Mouse (Mus musculus): ENCODE measurements around the gene Ttc25. TPM values are rescaled to one million over a fixed set of nuclear protein-coding genes. Genes with fewer than 3 reads are reported as not detected.
"Not testable (repeated sequence)": the region's sequence is repeated elsewhere in the genome, so short reads cannot be mapped to it uniquely, and the experiment has no call there.

The Ttc25 gene
- total RNA-seq, 2 experiments from 2014 or later = 0.40 to 0.51 TPM

DNA sequence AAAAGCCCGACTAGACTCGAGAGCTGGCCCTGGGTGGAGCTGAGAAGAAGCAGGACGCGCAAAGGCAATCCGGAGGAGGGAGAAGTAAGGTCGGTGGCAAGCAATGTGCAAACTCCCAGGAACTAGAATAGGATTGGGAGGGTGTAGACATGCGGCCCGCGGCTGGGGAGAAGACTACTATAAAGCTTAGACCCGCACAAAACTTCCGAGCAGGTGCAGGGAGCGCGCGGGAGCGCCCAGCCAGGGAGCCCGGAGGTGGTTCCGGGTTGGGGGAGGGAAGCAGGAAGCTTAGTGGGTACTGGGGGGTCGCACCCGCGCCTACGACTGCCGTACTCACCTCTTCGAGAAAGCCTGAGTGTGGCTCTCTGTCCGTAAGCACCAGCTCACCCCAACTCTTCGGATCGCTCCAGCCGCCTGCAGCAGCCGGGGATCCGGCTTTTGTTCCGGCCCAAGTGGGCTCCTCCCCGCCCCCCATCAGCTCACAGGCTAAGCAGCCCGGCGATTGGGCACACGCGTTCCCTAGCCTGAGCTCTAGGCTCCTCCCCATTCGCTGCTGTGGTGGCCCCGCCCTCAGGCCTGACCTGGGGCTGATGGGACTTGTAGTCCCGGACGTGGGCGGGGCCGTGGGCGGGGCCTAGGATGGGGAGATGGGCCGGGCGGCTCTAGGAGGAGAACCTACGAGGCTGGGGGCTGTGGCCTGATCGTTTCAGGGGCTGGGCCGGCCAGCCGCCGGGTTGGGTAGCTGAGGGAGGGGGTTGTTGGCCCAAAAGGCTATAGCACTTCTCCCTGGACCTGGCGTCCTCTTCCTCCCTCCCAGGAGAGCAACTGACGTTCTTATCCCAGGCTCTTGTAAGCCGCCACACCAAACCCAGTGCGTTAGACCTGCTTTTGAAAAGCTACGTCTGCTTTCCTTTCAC, 17.7 kb upstream of the Ttc25 start, which contains the start of gene Acly:
Gene Acly (minus strand): TSS at position 543 of the 917 bp plus-strand sequence.
- DNase-seq (ENCODE audit: low spot score in 2 of 2) = peak; percentile 98 to 99
- intact Hi-C loops (cut with DNase I) = no loop called here

DNA sequence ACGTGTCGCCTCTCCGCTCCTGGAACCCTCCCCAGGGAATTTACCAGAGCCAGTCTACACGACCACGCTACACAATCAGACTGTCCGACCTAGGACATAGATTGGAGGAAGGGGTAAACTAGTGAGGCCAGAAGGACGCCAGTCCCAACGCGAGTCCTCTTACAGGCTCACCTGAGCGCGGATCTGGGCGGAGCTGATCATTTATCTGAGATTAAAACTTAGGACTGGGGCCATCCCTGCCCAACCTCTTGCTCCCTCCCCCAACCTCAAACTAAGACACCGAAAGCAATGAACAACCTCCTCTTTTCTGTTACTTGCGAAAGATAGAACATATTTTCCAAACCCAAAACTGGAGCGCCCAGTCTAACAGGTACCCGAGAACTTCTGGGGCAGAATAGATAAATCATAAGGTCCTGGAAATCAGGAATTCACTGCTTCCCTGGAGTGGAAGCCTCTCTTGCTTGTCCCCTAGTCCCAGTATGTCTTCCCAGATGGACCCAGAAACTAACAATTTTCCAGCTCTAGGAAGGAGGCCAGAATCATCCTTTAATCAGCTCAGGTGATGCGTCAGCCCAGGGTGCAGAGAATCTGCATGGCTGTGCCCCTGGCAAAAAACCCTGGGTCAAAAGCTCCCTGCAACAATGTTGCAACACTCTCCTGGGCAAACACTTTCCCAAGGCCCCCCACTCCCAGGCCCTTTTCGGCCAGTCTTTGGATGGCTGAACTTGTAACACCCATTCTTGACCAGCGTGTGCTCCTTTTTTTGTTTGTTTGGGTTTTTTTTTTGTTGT, 16.8 kb upstream of the Ttc25 start:
- intact Hi-C loops (cut with DNase I) = no loop called here
- DNase-seq (ENCODE audit: low spot score in 2 of 2) = no peak

DNA sequence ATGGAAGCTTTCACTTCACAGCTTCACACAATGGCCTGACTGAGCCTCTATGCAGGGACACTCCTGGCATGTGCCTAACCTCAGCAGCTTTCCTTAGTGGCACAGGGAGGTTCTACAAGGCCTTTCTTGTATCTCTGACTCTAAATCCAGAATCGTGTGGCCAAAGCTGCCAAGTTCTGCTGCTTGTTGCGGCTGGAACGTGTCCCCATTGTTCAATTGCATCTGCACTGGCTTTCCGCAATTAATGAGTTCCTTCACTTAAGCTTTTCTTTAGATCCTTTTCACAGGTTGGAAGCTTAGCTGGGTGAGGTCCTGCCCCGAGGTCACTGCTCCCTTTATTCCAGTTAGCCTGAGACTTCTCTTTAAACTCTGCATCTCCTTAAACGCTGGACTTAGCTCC, 11.5 kb upstream of the Ttc25 start:
- intact Hi-C loops (cut with DNase I) = no loop called here

DNA sequence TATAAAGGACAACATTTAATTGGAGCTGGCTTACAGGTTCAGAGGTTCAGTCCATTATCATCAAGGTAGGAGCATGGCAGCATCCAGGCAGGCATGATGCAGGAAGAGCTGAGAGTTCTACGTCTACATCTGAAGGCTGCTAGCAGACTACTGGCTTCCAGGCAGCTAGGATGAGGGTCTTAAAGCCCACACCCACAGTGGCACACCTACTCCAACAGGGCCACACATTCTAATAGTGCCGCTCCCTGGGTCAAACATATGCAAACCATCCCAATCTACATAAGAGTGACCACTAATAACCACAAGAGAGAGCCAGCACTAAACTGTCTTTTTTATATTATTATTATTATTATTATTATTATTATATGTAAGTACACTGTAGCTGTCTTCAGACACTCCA, 11.0 kb upstream of the Ttc25 start:
- DNase-seq (ENCODE audit: low spot score in 2 of 2); intact Hi-C loops (cut with DNase I): not testable (repeated sequence)

More for the DNA sequence above, 11.5 kb upstream of the Ttc25 start:
- DNase-seq (ENCODE audit: low spot score in 2 of 2) = no peak

DNA sequence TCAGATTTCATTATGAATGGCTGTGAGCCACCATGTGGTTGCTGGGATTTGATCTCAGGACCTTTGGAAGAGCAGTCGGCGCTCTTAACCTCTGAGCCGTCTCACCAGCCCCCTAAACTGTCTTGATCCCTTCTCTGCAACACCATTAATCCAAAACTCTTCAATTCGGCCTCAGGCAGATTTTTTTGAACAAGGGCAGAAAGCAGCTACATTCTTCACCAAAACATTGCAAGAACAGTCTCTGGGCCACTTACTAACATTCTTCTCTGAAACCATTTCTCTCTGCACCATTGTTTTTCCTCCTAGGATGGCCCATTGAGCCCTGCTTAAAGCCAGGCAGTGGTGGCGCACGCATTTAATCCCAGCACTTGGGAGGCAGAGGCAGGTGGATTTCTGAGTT, 10.6 kb upstream of the Ttc25 start:
- DNase-seq (ENCODE audit: low spot score in 2 of 2); intact Hi-C loops (cut with DNase I): not testable (repeated sequence)

DNA sequence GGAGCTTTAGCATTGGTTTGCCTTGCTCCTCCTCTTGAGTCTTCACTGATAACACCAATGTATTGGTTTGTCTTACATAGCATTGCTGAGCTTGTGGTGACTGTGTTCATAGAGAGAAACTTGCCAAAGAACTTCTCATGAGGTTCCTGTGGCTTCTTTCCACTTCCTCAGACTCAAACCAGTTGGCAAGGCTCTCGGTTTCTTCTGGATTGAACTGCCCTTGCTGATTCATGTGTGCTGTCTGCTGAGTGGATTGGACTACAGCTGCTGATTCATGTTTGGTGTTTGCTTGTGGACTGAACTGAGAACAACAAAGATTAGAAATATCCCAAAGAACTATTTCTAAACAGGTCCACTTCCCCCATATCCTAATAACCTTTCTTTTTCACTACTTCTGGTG, 9.4 kb upstream of the Ttc25 start:
- intact Hi-C loops (cut with DNase I) = no loop called here
- DNase-seq (ENCODE audit: low spot score in 2 of 2) = no peak

DNA sequence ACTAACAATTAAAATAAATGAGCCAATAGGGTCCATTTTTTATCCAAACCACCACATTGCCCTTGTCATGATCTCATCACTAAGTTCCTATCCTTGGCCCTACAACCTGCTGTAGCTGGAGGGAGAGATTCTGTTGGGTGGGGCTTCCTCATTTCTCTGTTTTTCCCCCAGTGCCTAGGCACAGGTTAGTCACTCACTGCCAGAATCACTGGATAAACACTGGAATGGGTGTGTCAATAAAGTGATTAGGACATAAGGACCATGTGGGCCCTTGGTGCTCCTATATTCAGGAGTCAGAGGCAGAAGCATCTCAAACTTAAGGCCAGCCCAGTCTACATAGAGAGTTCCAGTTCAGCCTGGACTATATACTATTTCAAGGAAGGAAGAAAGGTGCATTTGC, 8.9 kb upstream of the Ttc25 start:
- DNase-seq (ENCODE audit: low spot score in 2 of 2) = no peak
- intact Hi-C loops (cut with DNase I) = no loop called here

DNA sequence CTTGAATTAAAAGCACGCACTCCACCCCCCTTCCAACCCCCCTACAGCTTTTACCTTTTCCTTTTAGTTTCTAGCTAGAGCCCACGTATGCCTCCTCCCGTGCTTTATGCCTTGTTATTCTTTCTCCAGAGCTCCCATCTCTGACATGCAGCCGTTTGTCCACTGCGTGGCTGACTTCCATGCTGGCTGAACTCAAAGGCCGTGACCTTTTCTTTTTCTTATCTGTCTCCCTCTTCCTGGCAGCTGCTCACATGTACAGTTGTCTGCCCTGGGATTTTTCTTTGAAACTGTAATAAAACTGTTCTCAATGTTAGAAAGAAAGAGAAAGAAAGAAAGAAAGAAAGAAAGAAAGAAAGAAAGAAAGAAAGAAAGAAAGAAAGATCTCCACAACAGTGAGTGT, 4.4 kb upstream of the Ttc25 start:
- intact Hi-C loops (cut with DNase I) = no loop called here
- DNase-seq (ENCODE audit: low spot score in 2 of 2) = no peak

DNA sequence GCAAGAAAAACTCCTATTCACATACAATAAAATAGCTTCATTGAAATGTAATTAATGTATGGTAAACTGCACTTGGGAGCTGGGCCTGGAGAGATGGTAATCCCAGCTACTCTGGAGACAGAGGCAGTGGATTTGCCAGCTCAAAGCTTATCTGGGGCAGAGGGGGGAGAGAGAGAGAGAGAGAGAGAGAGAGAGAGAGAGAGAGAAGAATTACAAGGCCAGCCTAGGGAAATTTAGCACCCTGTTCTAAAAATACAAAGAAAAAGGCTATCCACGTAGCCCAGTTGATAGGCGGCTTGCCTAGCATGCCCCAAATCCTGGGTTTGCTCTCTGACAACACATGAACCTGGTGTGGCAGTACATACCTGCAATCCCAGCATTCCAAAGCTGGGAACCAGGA, 3.8 kb upstream of the Ttc25 start:
- intact Hi-C loops (cut with DNase I) = no loop called here
- no peak for DNase-seq (ENCODE audit: low spot score in 2 of 2)

DNA sequence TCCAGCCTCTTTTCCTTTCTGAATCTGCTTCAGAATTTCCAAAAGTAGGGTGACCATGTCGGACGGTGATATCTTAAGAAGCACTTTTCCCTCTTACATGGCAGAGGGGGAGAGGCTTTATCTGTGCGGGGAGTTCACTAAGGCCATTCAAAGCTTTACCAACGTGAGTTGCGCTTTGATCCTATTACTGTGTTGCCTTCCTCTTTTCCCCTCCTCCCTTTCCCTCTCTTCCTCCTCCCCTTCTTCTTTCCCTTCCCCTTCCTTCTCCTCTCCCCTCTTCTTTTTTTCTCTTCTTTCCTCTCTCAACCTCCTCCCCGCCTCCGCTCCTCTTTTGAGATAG, 309 bp downstream of the Ttc25 start:
- no peak for DNase-seq (ENCODE audit: low spot score in 2 of 2)
- intact Hi-C loops (cut with DNase I) = no loop called here

DNA sequence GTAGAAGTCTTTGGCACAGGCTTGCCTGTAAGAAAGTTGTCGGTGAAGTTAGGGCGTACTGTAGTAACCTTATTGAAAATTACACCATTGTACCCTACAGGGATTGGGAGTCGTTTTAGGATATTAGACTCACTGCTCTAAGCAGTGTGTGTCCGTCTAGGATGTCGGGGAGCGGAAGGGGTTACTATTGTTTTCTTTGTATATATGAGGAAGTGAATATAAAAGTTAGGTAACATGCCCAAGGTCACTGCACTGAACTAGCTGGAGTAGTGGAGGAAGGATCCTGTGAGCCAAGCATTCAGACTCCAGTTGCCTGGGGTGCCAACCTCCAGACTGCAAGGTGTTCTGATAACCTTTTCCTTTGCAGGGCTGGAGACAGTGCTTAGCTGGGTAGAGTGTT, 1.5 kb downstream of the Ttc25 start:
- DNase-seq (ENCODE audit: low spot score in 2 of 2) = no peak
- intact Hi-C loops (cut with DNase I) = no loop called here

DNA sequence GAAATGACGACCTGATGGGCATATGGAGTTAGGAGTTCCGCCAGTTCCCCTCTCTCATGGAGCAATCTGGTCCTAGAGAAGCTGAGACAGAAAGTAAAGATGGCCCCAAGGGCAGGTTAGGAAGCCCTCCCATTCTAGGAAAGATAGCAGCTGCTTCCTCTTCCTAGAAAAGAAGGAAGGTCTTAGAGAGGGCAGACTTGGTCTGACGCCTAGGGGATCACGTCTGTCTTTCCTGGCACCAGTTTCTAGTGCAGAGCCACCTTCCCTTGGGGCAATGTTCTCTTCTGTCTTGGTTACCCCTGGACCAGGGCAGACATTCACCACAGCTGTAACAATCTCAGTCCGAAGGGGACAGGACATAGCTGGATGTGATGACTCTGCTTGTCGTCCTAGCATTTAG, 2.7 kb downstream of the Ttc25 start:
- intact Hi-C loops (cut with DNase I) = no loop called here
- DNase-seq (ENCODE audit: low spot score in 2 of 2) = no peak

DNA sequence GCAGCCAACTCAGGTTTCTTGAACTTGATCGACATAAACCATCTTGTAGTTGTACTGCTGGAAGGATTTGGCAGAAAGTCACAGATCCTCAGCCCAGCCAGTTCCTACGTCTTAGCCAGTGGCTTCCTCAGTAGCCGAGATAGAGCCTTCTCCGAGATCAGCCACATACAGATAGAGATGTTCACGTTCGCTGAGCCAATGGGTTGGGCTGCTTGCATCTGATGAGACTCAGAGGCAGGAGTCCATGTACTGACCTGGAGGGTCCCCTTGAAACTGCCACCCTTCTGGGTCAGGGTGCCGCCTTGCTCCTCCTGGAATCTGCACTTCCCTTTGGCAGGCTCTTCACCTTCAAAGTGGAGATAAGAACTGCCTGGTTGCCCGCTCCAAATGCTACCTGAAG, 4.1 kb downstream of the Ttc25 start:
- DNase-seq (ENCODE audit: low spot score in 2 of 2) = no peak
- intact Hi-C loops (cut with DNase I) = no loop called here

DNA sequence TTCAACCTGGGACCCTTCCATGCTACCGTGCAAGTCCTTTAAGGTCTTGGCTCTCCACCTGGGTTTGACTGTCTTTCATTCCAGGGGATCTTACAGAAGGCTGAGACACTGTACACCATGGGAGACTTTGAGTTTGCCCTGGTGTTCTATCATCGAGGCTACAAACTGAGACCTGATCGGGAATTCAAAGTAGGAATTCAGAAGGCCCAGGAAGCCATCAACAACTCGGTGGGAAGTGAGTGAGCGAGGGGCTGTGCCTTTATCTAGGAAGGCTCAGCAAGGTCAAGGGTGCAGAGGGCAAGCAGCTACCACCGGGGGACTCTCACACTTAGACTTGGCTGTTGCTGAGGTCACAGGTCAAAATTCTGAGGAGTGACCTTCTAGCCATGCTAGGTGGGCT, 4.7 kb downstream of the Ttc25 start:
- intact Hi-C loops (cut with DNase I) = no loop called here
- no peak for DNase-seq (ENCODE audit: low spot score in 2 of 2)

DNA sequence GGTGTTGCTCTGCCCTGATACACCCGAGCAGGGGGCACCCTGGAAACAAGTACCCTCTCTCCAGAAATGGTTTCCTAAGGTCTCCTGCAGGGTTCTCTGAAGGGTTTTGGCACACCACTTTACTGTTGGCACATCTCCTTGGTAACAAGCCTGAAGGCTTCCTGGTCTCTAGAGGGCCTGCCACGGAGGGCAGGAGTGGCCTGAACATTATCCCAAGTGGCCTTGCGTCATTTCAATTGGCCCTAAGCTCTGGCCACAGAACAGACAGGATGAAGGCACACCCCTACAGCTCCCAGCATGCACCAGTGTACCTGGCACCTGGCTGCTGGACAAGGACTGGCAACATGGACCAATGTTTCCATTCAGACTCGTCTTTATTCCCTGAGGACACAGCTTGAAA, 7.4 kb downstream of the Ttc25 start:
- intact Hi-C loops (cut with DNase I) = no loop called here
- no peak for DNase-seq (ENCODE audit: low spot score in 2 of 2)

DNA sequence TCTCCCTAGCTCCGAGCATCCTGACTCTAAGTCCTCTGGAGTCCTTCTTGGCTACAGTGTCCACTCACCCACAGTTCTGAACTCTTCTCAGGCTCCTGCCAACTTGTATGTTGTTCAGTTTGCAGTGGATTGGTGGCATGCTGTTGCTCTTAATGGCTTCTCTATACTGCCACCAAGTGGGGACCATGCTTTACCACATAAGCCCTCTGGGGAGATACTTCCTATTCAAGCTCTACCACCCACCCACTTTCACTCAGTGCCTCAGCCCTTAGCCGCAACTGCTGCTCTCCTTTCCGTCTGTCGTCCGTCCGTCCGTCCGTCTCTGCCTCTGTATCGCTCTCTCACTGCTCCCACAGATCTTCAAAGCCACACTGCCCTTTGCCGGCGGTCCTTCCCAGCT, 10.2 kb downstream of the Ttc25 start:
- peak; percentile 75 to 89 for DNase-seq (ENCODE audit: low spot score in 2 of 2)
- intact Hi-C loops (cut with DNase I) = loop anchor here (5.0 kb wide), 1 partner anchor 43 kb away; no protein-coding TSS in a partner anchor

DNA sequence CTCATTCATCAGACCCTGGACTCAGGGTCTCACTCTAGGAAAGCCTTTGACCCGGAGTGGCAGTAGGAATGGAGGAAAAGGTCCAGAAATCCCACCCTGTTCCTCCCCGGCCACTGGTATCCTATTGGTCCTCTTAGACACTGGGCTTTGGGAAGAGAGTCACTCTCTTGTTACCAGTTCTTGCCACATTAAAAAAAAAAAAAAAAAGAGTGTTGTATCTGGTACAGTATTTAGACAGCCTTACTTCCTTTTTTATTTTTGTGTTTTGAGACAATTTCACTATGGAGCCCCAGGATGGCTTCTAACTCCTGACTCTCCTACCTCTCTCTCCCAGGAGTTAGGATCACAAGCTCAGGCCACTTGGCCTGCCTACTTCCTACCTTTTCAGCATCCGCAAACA, 12.2 kb downstream of the Ttc25 start:
- DNase-seq (ENCODE audit: low spot score in 2 of 2) = no peak

DNA sequence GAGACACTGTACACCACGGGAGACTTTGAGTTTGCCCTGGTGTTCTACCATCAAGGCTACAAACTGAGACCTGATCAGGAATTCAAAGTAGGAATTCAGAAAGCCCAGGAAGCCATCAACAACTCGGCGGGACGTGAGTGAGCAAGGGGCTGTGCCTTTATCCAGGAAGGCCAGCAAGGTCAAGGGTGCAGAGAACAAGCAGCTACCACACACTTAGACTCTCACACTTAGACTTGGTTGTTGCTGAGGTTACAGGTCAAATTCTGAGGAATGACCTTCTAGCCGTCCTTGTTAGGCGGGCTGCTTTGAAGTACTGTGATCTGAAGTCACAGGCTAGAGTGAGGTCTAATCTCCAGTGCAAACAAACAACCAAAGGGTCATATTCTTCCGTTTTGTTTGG, 14.1 kb downstream of the Ttc25 start:
- no peak for DNase-seq (ENCODE audit: low spot score in 2 of 2)
- intact Hi-C loops (cut with DNase I) = loop anchor here (5.0 kb wide), 1 partner anchor 47 kb away; no protein-coding TSS in a partner anchor

More for the DNA sequence above, 12.2 kb downstream of the Ttc25 start:
- intact Hi-C loops (cut with DNase I) = loop anchor here (5.0 kb wide), 1 partner anchor 45 kb away; no protein-coding TSS in a partner anchor

DNA sequence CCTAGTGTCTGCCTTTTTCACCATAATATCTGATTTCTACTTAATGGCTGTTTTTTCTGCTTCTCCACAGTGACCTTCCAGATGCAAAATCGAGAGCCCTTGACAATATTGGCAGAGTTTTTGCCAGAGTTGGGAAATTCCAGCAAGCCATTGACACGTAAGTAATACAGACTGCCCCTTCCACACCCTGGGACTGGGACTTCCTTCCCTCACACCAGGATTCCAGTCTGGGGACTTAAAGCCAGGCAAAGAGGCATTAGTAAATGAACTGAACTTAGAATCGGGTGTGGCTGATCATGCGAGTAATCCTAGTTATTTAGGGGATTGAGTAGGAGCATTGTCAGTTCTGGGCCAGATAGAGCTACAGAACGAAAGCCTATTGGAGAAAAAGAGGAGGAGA, 16.3 kb downstream of the Ttc25 start:
- intact Hi-C loops (cut with DNase I) = no loop called here
- DNase-seq (ENCODE audit: low spot score in 2 of 2) = no peak

DNA sequence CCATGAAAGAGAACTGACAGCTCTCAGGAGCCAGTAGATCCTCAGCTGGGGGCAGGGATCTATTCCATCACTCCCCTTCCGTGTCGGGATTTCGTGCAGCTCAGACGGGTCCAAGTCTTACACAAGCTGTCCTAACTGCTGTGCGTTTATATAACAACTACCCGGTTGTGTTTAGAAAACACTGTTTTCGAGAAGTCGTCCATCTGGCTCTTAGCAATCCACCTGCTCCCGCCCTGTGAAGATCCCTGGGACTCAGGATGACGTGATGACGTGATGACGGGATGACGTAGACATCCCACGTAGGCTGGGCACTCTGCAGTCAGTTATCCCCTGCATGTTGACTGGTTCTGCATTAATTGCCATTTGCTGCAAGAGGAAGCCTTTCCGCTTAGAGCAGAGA, 18.9 kb downstream of the Ttc25 start:
- intact Hi-C loops (cut with DNase I) = no loop called here
- peak; percentile 75 to 87 for DNase-seq (ENCODE audit: low spot score in 2 of 2)

DNA sequence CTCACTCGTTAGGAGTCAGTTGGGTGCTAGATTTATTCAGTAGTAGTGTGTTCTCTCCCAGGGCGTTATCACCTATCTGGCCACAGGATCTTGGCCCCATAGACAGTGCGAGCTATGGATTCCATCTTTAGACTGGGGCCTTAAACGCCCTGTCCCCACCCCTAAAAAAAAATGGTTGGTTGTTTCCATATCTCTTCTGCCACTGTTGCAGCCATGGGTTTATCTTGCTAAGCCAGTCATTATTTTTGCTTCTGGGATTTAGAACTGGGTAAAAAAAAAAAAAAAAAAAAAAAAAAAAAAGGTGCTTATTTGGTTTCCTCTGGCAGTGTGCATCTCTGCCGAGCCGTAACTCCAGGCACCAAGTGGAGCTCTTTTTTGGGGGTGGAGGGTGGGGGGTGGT, 19.3 kb downstream of the Ttc25 start:
- no peak for DNase-seq (ENCODE audit: low spot score in 2 of 2)
- intact Hi-C loops (cut with DNase I) = no loop called here
